Mouse (Mus musculus): ENCODE results near the gene Fcgr2b. TPM values are rescaled to one million over a fixed set of nuclear protein-coding genes. Genes with fewer than 3 reads are reported as not detected.
A peak's percentile ranks its signal among the peaks of the same experiment; 100 is the strongest.

Fcgr2b gene
- polyA plus RNA-seq (2015; fragmentation: Nextera tagmentation; extraction: Ambion mirVana), result 2.5 and 3.0 TPM in 2 replicates

GRCm38 (mm10) chr1:170976447-170976846, at the start of gene Fcgr2b:
Fcgr2b (minus strand) TSS chr1:170976547.
- Histone ChIP-seq H3K4me1 (replicated peaks) (no peaks in the 10 kb centered on the region), H3K9ac (no peak within 1 kb of the TSS), H3K27me3 (no peaks in the 10 kb centered on the region), H3K4me3 (replicated peaks) (no peak within 1 kb of the TSS), H3K36me3 (no peaks in the 10 kb centered on the region), H3K4me2 (no peak within 1 kb of the TSS), H3K27ac (no peak within 1 kb of the TSS), H3K9me3 (replicated peaks) (no peaks in the 10 kb centered on the region)
- ATAC-seq (ENCODE audit: low read depth) (no peak), DNase-seq (no peak)
- 68% methylated on average over 5 of the region's 5 CpGs for WGBS (ENCODE audit: insufficient replicate concordance)

GRCm38 (mm10) chr1:171019311-171019950, 43.1 kb upstream of the Fcgr2b start:
- Histone ChIP-seq H3K9ac (no peak overlapping the region), H3K27ac (no peak overlapping the region), H3K27me3 (no peaks in the 10 kb centered on the region), H3K4me1 (replicated peaks) (peaks cover 16% of the 10 kb centered on the region), H3K9me3 (replicated peaks) (no peaks in the 10 kb centered on the region), H3K36me3 (no peaks in the 10 kb centered on the region), H3K4me2 (no peak overlapping the region), H3K4me3 (replicated peaks) (no peak overlapping the region)
- WGBS (ENCODE audit: insufficient replicate concordance), result 48% methylated on average over 7 of the region's 7 CpGs
- no peak for DNase-seq
- no peak for ATAC-seq (ENCODE audit: low read depth)

- H3K36me3 ChIP-seq, result no peaks in the 10 kb centered on the region
- no peaks in the 10 kb centered on the region for H3K9me3 ChIP-seq (replicated peaks)
- ATAC-seq (ENCODE audit: low read depth), result no peak
- no peak for DNase-seq
- H3K27ac ChIP-seq, result no peak within 1 kb of the TSS
- H3K4me2 ChIP-seq, result no peak within 1 kb of the TSS
- no peaks in the 10 kb centered on the region for H3K27me3 ChIP-seq
- 35% methylated on average over 2 of the region's 2 CpGs for WGBS (ENCODE audit: insufficient replicate concordance)
- H3K9ac ChIP-seq, result no peak within 1 kb of the TSS
- H3K4me1 ChIP-seq (replicated peaks), result peaks cover 16% of the 10 kb centered on the region
- no peak within 1 kb of the TSS for H3K4me3 ChIP-seq (replicated peaks)
Observed at GRCm38 (mm10) chr1:171018737-171019136, 42.4 kb upstream of the Fcgr2b start, which contains the start of gene Fcgr4. Fcgr4 (plus strand) TSS chr1:171018920.

- no peak overlapping the region for H3K4me2 ChIP-seq
- WGBS (ENCODE audit: insufficient replicate concordance), result 35% methylated on average over 6 of the region's 6 CpGs
- DNase-seq, result no peak
- no peaks in the 10 kb centered on the region for H3K9me3 ChIP-seq (replicated peaks)
- H3K36me3 ChIP-seq, result no peaks in the 10 kb centered on the region
- H3K4me3 ChIP-seq (replicated peaks), result no peak overlapping the region
- H3K4me1 ChIP-seq (replicated peaks), result peaks cover 16% of the 10 kb centered on the region
- H3K9ac ChIP-seq, result no peak overlapping the region
- no peak for ATAC-seq (ENCODE audit: low read depth)
- no peaks in the 10 kb centered on the region for H3K27me3 ChIP-seq
- H3K27ac ChIP-seq, result no peak overlapping the region
Observed at GRCm38 (mm10) chr1:171017468-171018158, 41.3 kb upstream of the Fcgr2b start.

GRCm38 (mm10) chr1:171016676-171017356, 40.5 kb upstream of the Fcgr2b start:
- Histone ChIP-seq H3K9me3 (replicated peaks) (no peaks in the 10 kb centered on the region), H3K4me3 (replicated peaks) (no peak overlapping the region), H3K4me1 (replicated peaks) (peaks cover 16% of the 10 kb centered on the region), H3K36me3 (no peaks in the 10 kb centered on the region), H3K27me3 (no peaks in the 10 kb centered on the region), H3K27ac (no peak overlapping the region; the same call in 1 of the 2 replicates), H3K9ac (no peak overlapping the region), H3K4me2 (no peak overlapping the region)
- DNase-seq (no peak), ATAC-seq (ENCODE audit: low read depth) (peak; percentile 20; the same call in 1 of the 2 replicates)
- WGBS (ENCODE audit: insufficient replicate concordance), result 52% methylated on average over 6 of the region's 6 CpGs

- 60% methylated on average over 4 of the region's 4 CpGs for WGBS (ENCODE audit: insufficient replicate concordance)
- H3K27ac ChIP-seq, result no peak overlapping the region
- H3K9ac ChIP-seq, result no peak overlapping the region
- H3K9me3 ChIP-seq (replicated peaks), result peaks cover 4% of the 10 kb centered on the region; the same call in 1 of the 2 replicates
- H3K36me3 ChIP-seq, result no peaks in the 10 kb centered on the region
- H3K4me1 ChIP-seq (replicated peaks), result no peaks in the 10 kb centered on the region
- H3K4me2 ChIP-seq, result no peak overlapping the region
- no peak for ATAC-seq (ENCODE audit: low read depth)
- H3K27me3 ChIP-seq, result no peaks in the 10 kb centered on the region
- DNase-seq, result no peak
- H3K4me3 ChIP-seq (replicated peaks), result no peak overlapping the region
Observed at GRCm38 (mm10) chr1:171011733-171012132, 35.4 kb upstream of the Fcgr2b start.

- H3K27ac ChIP-seq, result no peak overlapping the region
- H3K9ac ChIP-seq, result no peak overlapping the region
- ATAC-seq (ENCODE audit: low read depth) (no peak), DNase-seq (no peak)
- H3K4me2 ChIP-seq, result no peak overlapping the region
- peaks cover 7% of the 10 kb centered on the region; the same call in 1 of the 2 replicates for H3K9me3 ChIP-seq (replicated peaks)
- WGBS (ENCODE audit: insufficient replicate concordance), result 73% methylated on average over 2 of the region's 2 CpGs
- H3K4me3 ChIP-seq (replicated peaks), result no peak overlapping the region
- H3K4me1 ChIP-seq (replicated peaks), result no peaks in the 10 kb centered on the region
- H3K36me3 ChIP-seq, result no peaks in the 10 kb centered on the region
- H3K27me3 ChIP-seq, result no peaks in the 10 kb centered on the region
Observed at GRCm38 (mm10) chr1:171006905-171007304, 30.6 kb upstream of the Fcgr2b start.

- WGBS (ENCODE audit: insufficient replicate concordance), result 52% methylated on average over 4 of the region's 4 CpGs
- ATAC-seq (ENCODE audit: low read depth) (no peak), DNase-seq (no peak)
- H3K4me1 ChIP-seq (replicated peaks), result no peaks in the 10 kb centered on the region
- H3K4me2 ChIP-seq, result no peak overlapping the region
- H3K9me3 ChIP-seq (replicated peaks), result peaks cover 7% of the 10 kb centered on the region; the same call in 1 of the 2 replicates
- no peak overlapping the region for H3K27ac ChIP-seq
- H3K27me3 ChIP-seq, result no peaks in the 10 kb centered on the region
- H3K4me3 ChIP-seq (replicated peaks), result no peak overlapping the region
- no peak overlapping the region for H3K9ac ChIP-seq
- H3K36me3 ChIP-seq, result no peaks in the 10 kb centered on the region
Observed at GRCm38 (mm10) chr1:171006335-171006734, 30.0 kb upstream of the Fcgr2b start.

GRCm38 (mm10) chr1:171005586-171005985, 29.2 kb upstream of the Fcgr2b start:
- no peaks in the 10 kb centered on the region for H3K27me3 ChIP-seq
- H3K4me2 ChIP-seq, result no peak overlapping the region
- no peak for DNase-seq
- H3K4me3 ChIP-seq (replicated peaks), result no peak overlapping the region
- no peak overlapping the region for H3K27ac ChIP-seq
- no peaks in the 10 kb centered on the region for H3K4me1 ChIP-seq (replicated peaks)
- H3K9me3 ChIP-seq (replicated peaks), result peaks cover 7% of the 10 kb centered on the region; the same call in 1 of the 2 replicates
- no peaks in the 10 kb centered on the region for H3K36me3 ChIP-seq
- ATAC-seq (ENCODE audit: low read depth), result no peak
- H3K9ac ChIP-seq, result no peak overlapping the region

GRCm38 (mm10) chr1:171005081-171005480, 28.7 kb upstream of the Fcgr2b start:
- Histone ChIP-seq H3K4me2 (no peak overlapping the region), H3K9me3 (replicated peaks) (peaks cover 7% of the 10 kb centered on the region; the same call in 1 of the 2 replicates), H3K4me3 (replicated peaks) (no peak overlapping the region), H3K27ac (no peak overlapping the region), H3K9ac (no peak overlapping the region), H3K4me1 (replicated peaks) (no peaks in the 10 kb centered on the region), H3K36me3 (no peaks in the 10 kb centered on the region), H3K27me3 (no peaks in the 10 kb centered on the region)
- ATAC-seq (ENCODE audit: low read depth) (no peak), DNase-seq (no peak)
- WGBS (ENCODE audit: insufficient replicate concordance), result 46% methylated on average over 6 of the region's 6 CpGs

- DNase-seq, result no peak
- Histone ChIP-seq H3K4me1 (replicated peaks) (0 out of 2 replicates have a peak, but pooled peaks cover 5% of the 10 kb centered on the region), H3K27me3 (no peaks in the 10 kb centered on the region), H3K9ac (no peak overlapping the region), H3K36me3 (no peaks in the 10 kb centered on the region), H3K9me3 (replicated peaks) (no peaks in the 10 kb centered on the region), H3K27ac (no peak overlapping the region), H3K4me2 (no peak overlapping the region), H3K4me3 (replicated peaks) (no peak overlapping the region)
- no peak for ATAC-seq (ENCODE audit: low read depth)
Observed at GRCm38 (mm10) chr1:170999811-171000210, 23.5 kb upstream of the Fcgr2b start.
